Mouse (Mus musculus): ENCODE results near the gene 4931429L15Rik.
"Not testable (repeated sequence)": the region's sequence is repeated elsewhere in the genome, so short reads cannot be mapped to it uniquely, and the experiment has no call there.

4931429L15Rik gene

DNA sequence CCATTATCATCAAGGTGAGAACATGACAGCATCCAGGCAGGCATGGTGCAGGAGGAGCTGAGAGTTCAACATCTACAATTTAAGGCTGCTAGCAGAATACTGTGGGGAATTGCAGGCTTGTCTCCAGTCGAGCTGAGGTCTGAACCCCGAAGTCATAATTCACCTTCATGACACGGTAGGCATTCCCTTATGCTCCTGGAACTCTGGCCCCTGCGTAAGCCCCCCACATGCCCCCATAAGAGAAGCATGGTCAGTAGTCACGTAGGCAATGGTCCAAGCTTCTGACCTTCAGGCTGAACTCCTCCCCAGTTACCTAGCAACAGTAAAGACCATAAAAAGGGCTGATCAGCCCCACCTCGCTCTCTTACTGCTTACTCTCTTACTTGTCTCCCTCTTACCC lies at the start of gene 4931429L15Rik:
Gene 4931429L15Rik (minus strand): TSS at position 101 of the 400 bp plus-strand sequence.
- DNase-seq (ENCODE audit: low read depth, low spot score), result not testable (repeated sequence)

DNA sequence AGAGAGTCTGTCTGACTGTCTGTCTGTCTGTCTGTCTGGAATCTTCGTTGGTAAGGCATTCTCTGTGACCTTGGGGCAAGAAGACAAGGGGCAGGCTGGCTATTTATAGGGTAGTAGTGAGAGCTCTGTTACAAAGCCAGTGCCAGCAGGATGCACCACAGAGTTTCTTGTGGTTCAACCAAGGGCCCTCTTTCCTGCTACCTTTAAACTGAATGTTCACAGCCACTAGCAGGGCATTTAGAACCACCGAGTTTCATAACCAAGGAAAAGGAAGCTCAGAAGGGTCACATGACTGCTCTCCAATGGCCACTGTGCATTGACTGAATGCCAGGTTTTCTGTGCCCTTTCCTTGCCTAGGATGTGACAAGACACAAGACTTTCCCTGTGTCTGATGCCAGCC lies 42.7 kb upstream of the 4931429L15Rik start:
- DNase-seq (ENCODE audit: low read depth, low spot score), result no peak

DNA sequence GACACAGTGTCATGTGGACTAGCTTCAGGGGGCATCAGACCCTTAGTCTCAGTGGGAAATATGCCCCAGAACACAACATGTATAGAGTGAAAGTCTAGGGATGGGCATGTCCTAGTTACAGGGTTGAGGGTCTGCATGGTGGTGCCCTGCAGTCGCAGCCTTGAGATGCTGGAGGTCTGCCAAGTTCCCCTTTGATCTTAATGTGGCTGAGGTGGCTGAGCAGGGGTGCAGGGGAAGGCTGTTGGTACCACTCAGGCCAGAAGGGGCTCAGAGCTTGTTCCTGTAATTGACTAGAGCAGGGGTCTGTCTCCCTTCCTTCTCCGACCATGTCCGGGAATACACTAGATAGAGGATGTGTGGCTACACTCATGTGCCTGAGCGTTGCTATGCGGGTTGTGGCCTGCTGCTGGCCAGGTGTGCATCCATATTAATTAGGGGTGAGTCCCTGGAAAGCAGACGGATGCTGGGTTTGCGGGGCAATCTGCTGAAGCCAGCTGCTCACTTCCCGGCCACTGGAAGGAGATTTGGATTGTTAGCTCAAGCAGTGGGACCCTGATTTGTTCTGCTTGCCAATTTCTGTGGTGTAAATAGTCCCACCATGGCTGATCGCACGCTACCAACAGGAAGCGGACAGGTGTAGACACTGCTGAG lies 41.8 kb upstream of the 4931429L15Rik start:
- no peak for DNase-seq (ENCODE audit: low read depth, low spot score)

DNA sequence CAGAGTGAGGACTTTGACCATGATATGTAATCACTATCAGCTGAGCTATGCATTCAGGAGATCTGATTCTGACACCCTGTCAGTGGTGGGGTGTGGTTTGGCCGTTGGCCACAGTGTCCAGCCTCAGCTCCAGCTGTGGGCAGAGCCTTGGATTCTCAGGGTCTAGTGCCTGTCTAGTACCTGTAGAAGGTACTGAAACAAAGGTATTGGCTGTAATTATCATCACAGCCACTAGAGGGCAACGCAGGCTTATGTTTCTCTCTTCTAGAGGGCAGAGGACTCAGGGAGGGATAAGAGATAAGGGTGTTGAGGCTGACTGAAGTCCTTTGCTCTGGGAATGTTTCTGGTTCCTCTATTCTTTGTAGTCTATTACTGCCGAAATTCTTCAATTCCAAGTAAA lies 34.2 kb upstream of the 4931429L15Rik start:
- peak; percentile 34 for DNase-seq (ENCODE audit: low read depth, low spot score)

DNA sequence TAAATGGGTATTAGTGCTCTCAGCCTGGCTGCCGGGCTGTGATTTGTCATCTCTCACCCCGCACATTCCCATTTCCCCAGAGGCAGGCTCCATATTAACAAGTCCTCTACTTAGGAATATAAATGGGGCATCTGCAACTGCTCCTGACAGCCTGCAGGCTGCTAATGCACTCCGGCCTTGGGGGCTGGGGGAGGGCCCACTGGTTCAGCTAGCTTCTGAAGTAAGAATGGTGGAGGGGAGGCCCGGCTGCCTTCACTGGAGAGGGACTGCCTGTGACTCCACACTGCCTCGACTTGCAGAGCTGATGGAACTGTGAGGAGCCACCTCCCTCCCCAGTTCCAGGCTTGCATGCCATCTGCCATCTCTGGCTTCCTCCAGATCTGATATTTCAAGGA lies 33.5 kb upstream of the 4931429L15Rik start:
- DNase-seq (ENCODE audit: low read depth, low spot score), result no peak

DNA sequence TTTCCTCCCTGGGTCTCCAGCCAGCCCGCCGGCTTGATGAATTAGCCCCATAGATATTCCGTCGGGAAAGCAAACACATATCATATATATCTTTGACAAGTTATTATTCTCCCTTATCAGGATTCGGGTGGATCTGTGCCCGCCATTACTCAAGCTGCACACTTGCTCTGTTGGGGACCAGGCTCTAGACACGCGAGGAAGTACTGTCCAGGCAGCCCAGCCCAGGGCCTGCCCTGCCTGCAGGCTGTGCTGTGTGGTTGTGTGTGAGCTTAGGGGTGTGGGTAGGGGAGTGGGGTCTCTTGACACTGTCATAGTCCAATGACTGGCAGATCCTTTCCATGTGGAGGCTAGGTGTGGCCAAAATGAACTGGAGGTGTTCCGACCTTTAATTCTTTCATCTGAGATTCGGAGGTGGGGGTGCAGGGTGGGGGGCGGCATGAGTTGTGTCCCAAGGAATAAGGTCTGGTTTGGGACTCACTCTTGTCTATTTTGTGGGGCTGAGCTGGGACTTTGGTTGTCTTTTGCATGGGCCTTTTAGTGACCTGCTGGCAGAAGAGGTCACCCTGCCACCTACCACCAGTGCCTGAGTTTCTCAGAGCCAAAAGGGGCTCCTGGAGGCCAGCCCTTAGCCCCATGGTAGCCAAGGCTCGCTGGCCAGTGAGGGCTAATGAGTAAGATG lies 33.0 kb upstream of the 4931429L15Rik start:
- DNase-seq (ENCODE audit: low read depth, low spot score), result no peak

DNA sequence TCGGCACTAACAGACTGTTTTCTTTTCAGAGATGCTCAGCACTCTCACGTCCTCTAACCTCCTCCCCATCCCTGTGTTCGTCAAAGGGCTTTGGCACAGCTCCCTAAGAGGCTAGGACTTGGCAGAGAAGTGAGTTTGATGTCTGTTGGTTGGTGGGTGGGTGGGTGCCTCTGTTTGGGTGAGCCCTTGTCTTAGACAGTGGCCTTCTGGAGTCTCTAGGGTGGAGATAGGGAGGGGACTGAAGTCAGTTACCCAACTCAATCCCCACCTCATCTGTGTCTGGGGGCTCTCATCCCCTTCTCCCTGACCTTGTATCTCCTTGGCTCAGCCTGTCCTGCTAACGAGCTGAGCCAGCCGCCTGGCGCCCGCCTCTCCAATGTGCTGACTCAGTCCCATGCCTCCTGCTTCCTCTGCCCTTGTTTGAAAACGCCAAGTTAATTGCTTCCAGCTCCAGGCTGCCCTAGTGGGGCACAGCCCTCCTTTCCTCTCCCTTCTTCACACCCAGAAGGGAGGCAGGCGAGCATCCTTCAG lies 30.7 kb upstream of the 4931429L15Rik start:
- DNase-seq (ENCODE audit: low read depth, low spot score), result no peak

DNA sequence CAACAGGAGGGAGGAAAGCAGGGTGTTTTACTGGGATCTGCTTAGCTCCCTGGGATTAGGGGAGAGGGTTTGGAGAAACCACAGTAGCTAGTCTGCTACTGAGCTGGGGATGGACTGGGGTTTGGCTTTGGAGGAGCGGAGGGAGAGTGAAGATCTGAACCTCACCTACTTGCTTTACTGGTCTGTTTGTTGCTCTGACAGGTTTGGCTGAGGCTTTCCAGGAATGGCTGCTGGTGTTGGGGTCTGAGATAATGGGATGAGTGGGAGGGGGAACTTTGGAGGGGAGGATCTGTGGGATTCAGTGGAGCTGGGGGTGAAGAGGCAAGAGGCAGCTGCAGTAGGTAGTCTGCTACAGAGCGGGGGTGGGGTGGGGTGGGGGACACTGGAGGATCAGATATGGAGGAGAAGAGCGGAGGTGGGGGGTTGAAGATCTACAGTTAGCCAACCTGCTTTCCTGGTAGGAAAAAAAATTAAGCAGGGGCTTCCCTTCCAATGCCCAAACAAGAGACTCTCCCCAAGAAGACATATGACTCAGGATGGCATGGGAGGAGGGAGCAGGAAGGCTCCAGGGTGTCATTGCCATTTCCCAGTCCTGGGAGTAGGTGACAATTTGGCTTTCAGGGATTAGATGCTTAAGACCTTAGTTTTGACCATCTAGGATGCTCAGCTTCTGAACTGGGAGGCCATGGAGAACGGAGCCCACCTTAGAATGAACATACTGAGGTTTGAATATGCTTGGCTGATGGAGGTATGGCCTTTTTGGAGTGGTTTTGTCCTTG lies 26.3 kb upstream of the 4931429L15Rik start:
- DNase-seq (ENCODE audit: low read depth, low spot score), result no peak

DNA sequence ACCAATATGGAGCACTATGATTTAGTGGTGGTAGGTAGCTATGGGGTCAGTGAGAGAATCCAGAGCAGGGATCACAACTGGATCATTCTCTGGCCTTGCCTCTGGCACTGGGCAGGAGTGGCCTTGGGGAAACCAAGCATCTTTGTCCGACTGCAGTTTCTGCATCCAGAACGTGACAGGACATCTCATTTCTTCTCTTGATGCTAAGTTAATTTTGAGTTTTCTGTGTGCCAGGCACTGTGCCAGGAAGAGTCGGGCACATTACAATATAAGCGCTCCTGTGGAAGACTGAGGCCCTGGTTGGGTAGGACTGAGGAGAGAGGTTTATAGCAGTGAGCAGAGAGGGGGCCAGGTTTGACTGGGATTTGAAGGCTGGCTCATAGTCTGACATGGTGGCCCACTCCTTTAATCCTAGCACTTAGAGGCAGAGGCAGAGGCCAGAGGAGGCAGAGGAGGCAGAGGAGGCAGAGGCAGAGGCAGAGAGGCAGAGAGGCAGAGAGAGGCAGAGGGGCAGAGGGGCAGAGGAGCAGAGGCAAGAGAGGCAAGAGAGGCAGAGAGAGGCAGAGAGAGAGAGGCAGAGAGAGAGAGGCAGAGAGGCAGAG lies 19.4 kb upstream of the 4931429L15Rik start:
- DNase-seq (ENCODE audit: low read depth, low spot score), result no peak

DNA sequence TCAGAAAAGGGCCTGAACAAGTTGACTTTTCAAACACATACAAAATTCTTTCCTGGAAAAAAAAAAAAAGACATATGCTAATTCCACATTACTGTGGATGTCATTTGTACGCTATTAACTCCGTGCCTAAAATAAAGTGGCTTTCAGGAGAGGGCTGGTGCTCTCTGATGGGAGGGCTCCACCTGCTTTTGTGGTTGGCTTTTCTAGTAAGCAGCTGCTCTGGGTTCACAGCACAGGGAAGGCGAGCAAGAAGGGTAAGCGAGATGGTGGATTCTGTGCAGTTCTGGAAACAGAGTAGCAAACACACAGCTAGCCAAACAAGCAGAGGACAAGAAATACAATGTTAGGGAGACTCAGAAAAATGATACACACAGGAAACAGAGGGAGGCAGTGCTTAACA lies 18.6 kb upstream of the 4931429L15Rik start:
- no peak for DNase-seq (ENCODE audit: low read depth, low spot score)

DNA sequence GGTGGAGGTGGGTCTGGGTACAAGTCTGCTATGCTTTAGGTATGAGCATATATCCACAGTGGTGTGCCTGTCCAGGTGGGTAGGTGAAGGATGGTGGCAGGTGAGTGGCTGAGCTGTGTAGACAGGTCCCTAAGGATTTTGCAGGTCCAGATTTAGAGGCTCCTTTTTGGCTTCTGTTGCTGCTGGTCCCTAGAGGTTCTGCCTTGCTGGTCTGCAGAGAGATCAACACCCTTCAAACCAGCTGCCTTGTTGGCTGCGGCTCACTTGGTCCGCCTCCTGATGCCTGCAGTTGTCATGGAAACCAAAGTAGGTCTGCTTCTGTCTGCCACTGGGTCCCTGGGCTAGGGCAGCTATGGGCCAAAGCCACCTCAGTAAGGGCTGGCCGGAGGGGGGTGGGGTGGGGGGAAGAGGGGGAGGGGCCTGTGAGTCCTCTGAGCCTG lies 18.1 kb upstream of the 4931429L15Rik start:
- no peak for DNase-seq (ENCODE audit: low read depth, low spot score)

DNA sequence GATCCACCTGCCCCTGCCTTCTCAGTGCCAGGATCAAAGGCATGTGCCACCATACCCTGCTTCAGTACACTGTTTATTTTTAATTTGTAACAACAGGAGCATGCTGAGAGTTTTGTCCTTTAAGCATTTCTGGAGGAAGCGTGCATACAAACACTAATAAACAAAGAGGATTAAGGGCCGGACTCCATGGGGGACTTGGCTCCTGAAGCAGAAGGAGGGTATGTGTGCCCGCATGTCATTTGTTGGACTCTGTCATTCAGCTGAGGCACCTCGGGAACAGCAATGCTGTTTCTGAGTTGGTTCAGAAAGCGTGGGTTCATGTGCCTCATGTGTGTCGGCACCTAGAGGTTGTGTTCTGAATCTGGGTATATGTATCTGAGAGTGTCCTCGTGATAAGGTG lies 17.5 kb upstream of the 4931429L15Rik start:
- DNase-seq (ENCODE audit: low read depth, low spot score), result no peak

DNA sequence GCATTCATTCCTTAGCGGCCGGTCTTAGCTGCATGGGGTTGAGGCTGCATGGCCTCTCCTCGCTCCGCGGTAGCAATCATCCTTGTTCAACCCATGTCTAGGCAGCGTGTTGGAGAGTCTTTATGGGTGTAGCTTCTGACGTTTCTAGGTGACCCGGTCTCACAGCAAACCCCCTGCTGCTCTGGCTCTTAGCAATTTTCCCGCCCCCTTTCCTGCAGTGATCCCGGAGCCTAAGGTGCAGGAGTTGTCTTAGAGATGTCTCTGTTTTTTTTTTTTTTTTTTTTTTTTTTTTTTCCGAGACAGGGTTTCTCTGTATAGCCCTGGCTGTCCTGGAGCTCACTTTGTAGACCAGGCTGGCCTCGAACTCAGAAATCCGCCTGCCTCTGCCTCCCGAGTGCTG lies 16.5 kb upstream of the 4931429L15Rik start:
- DNase-seq (ENCODE audit: low read depth, low spot score), result not testable (repeated sequence)

DNA sequence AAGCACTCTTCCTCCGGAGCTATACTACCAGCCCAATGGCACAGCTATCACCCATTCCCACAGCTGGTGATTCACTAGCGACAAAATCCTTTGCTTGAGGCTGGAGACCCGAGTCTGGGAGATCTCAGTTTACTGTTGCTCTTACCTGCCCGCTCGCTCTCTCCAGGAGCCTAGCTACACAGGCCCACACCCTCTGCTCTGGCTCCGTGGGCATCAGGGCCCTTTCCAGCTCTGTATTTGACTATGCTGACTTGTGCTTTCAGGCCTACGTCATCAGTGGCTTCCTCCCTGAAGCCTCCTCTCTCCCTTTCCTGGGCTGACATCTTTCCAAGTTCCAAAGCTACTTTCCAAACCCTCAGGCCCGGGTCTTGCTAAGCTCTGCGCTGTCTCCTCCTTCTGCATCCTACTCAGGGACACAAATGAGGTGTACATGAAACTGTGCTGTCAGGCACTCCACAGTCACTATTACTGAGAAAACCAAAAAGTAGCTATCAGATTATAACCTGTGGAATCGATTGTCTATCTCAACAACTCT lies 15.7 kb upstream of the 4931429L15Rik start:
- no peak for DNase-seq (ENCODE audit: low read depth, low spot score)

DNA sequence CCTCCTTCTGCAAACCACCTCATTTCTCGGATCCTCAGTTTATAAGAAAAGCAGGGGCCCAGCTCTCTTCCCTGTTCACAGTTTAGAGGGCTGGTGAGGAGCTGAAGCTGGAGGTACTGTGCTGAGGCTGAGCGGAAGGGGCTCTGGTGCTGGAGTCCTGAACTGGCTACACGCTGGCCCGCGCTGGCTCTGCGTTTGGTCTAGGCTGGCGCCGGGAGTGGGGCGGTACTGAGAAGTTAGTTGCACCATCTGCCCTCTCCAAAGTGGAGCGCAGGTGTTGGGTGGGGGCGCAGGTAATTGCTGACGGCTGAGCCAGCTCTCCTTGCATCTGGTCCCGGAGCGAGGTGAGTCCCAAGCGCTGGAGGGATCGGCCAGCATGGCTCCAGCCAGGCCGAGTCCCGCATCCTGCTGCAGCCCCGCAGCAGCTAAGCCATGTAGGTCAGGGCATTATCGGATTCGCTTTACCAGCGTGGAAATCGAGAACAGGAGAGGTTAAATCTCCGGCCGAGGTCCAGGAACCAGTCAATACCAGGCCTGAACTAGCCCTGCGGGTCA lies 14.8 kb upstream of the 4931429L15Rik start:
- no peak for DNase-seq (ENCODE audit: low read depth, low spot score)

DNA sequence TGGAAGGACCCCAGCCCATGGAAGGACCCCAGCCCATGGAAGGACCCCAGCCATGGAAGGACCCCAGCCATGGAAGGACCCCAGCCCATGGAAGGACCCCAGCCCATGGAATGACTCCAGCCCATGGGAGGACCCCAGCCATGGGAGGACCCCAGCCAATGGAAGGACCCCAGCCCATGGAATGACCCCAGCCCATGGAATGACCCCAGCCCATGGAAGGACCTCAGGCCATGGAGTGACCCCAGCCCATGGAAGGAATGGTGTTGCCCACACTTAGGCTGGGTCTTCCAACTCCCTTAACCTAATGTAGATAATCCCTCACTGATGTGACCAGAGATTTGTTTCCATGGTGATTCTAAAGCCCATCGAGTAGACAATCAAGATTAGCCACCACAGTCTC lies 11.5 kb upstream of the 4931429L15Rik start:
- no peak for DNase-seq (ENCODE audit: low read depth, low spot score)

DNA sequence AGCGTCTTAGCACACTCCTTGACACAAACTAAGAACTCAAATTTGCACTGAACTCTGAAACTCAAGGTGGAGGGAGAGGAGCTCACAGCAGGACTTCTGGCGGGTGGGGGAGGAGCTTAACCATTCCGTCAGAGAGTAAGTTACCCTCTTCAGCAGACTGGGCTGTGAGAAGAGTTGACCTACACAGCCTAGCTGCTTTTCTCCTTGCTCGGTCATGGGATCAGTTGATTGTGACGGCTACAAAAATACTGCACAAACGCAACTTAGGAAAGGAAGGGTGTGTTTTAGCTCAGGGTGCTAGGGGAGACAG lies 10.8 kb upstream of the 4931429L15Rik start:
- DNase-seq (ENCODE audit: low read depth, low spot score), result no peak

DNA sequence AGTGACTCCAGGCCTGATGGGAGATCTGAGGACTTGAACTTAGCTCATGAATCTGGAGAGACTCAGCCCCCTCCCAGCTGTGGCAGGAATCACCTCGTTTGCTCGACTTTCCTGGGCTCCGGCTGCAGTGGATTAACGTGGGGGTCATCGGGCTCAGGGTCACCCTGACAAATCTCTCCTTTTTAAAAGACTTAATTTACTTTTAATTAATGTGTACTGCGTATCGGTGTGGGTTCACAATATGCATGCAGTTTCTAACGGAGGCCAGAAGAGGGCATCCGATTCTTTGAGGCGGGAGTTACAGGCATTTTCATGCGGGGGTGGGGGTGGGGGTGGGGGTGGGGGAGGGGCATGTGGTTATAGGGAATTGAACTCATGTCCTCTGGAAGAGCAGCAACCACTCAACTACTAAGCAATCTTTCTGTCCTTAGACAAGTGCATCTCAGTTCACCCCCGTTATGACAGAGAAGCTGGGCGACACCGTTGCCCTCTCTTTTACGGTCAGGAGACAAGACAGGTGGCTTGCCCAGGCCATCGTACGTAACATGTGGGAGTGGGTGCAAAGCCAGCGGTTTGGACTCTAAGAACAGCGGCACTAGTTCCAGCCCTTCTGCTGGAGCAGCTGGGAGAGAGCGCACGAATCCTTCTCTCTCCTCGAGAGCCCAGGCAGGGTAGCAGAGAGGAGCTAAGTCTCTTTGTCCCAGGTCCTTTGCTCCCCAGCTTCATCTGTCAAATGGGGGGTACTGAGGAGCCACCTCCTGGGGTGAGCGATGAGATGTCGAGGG lies 10.2 kb upstream of the 4931429L15Rik start:
- no peak for DNase-seq (ENCODE audit: low read depth, low spot score)

DNA sequence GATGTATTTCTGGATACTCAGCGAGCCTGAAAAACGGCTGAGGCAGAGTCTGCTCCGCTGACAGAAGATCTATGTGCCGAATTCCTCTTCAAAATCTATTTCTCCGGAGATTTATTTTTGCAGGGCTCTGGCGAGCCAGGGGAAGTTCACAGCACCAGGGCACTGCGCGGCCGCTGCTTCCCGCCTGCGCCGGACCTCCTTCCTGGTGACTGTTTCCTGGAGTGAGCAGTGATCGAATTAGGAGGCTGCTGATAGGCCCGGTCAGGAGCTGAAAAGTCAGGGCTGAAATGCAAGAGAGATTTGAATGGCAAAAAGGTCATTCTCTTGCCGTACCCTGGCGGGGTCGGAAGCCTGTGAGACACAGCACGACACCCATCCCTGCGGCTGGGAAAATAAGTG lies 9.5 kb upstream of the 4931429L15Rik start:
- no peak for DNase-seq (ENCODE audit: low read depth, low spot score)

DNA sequence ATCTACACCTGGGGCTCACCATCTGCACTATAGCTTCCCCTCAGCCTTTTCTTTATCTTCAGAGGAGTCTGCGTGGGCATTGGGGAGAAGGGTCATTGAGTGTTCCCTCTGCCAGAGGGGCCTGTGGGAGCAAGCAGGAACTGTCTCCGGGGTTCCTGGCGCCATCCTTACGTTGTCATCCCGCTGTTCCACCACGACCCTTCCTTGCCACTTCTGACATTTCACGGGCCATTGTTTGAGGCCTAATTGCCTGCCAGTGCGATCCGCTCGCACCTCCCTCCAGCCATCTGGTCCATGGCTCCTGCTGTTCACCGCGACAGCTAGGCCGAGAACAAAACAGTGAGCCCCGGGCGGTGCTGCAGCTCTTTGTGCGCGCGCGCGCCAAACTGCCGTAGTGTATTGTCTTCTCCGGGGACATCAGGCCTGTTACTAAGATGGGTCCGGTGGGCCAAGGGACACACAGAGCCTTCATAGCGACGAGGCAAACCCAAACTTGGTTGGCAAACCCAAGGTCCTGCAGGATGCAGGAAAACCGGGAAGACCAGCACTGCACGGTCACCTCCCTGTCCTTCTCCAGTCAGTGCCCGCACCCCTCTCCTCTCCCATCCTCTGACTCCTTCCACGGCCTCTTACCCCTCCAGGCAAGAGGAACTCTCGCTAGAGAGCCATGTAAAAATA lies 8.9 kb upstream of the 4931429L15Rik start:
- DNase-seq (ENCODE audit: low read depth, low spot score), result no peak

Measured in telencephalon, adult 2 months (tissue).